Mouse (Mus musculus): ENCODE measurements around the gene Olfr1122. TPM values are rescaled to one million over a fixed set of nuclear protein-coding genes. Genes with fewer than 3 reads are reported as not detected.

Gene Olfr1122
- total RNA-seq (2023) = under 1 TPM in 1 of 2 experiments, not detected in 1; 0.29 TPM

GRCm38 (mm10) chr2:87385549-87385948 lies at the start of gene Olfr1122:
TSS of gene Olfr1122 (plus strand) at chr2:87385849.

GRCm38 (mm10) chr2:87354515-87354914 lies 31.1 kb upstream of the Olfr1122 start, which contains the start of gene Olfr1120:
TSS of gene Olfr1120 (plus strand) at chr2:87354815.

GRCm38 (mm10) chr2:87369595-87369994 lies 16.1 kb upstream of the Olfr1122 start, which contains the start of gene Olfr1121:
TSS of gene Olfr1121 (plus strand) at chr2:87369895.

GRCm38 (mm10) chr2:87416335-87416734 lies 30.7 kb downstream of the Olfr1122 start, which contains the start of gene Olfr1123:
TSS of gene Olfr1123 (plus strand) at chr2:87416635.

GRCm38 (mm10) chr2:87429975-87430374 lies 44.3 kb downstream of the Olfr1122 start, which contains the start of gene Olfr1124:
TSS of gene Olfr1124 (plus strand) at chr2:87430275.

Other genes starting within 250 kb of the Olfr1122 start
- not detected for gene Olfr1110, start 245.5 kb upstream of the Olfr1122 start, total RNA-seq (2023)
- not detected for gene Olfr1111, start 233.2 kb upstream of the Olfr1122 start, total RNA-seq (2023)
- not detected for gene Olfr1112, start 198.1 kb upstream of the Olfr1122 start, total RNA-seq (2023)
- not detected for gene Olfr1113, start 176.9 kb upstream of the Olfr1122 start, total RNA-seq (2023)
- not detected for gene Olfr1115, start 137.8 kb upstream of the Olfr1122 start, total RNA-seq (2023)
- gene Olfr1116, start 118.3 kb upstream of the Olfr1122 start, total RNA-seq (2023) = not detected
- gene Olfr1118, start 78.3 kb upstream of the Olfr1122 start, total RNA-seq (2023) = not detected
- gene Olfr1120, start 31.0 kb upstream of the Olfr1122 start, total RNA-seq (2023) = not detected
- not detected for gene Olfr1121, start 16.0 kb upstream of the Olfr1122 start, total RNA-seq (2023)
- not detected for gene Olfr1123, start 30.8 kb downstream of the Olfr1122 start, total RNA-seq (2023)
- not detected for gene Olfr1124, start 44.4 kb downstream of the Olfr1122 start, total RNA-seq (2023)
- not detected for gene Olfr1126, start 68.1 kb downstream of the Olfr1122 start, total RNA-seq (2023)
- gene Pramel7, start 111.2 kb downstream of the Olfr1122 start, total RNA-seq (2023) = not detected
- not detected for gene Pramel6, start 120.7 kb downstream of the Olfr1122 start, total RNA-seq (2023)
- not detected for gene Olfr153, start 145.9 kb downstream of the Olfr1122 start, total RNA-seq (2023)
- gene Olfr1128, start 159.7 kb downstream of the Olfr1122 start, total RNA-seq (2023) = not detected
- gene Olfr1129, start 188.1 kb downstream of the Olfr1122 start, total RNA-seq (2023) = not detected
- not detected for gene Olfr1130, start 220.4 kb downstream of the Olfr1122 start, total RNA-seq (2023)
- gene Olfr1131, start 241.3 kb downstream of the Olfr1122 start, total RNA-seq (2023) = not detected